Mouse (Mus musculus): ENCODE measurements around the gene Mapk11.

Mapk11 gene

GRCm38 (mm10) chr15:89104425-89104824 is 45.0 kb downstream of the Mapk11 start:
- no peak for DNase-seq (ENCODE audit: low read depth, low spot score)

- DNase-seq (ENCODE audit: low read depth, low spot score) = no peak
Observed at GRCm38 (mm10) chr15:89103921-89104320, 45.5 kb downstream of the Mapk11 start.

- no peak for DNase-seq (ENCODE audit: low read depth, low spot score)
Observed at GRCm38 (mm10) chr15:89102646-89103045, 46.8 kb downstream of the Mapk11 start.

GRCm38 (mm10) chr15:89100823-89101222 is 48.6 kb downstream of the Mapk11 start:
- no peak for DNase-seq (ENCODE audit: low read depth, low spot score)

GRCm38 (mm10) chr15:89098616-89099015 is 50.8 kb downstream of the Mapk11 start:
- no peak for DNase-seq (ENCODE audit: low read depth, low spot score)

GRCm38 (mm10) chr15:89097450-89097849 is 52.0 kb downstream of the Mapk11 start:
- no peak for DNase-seq (ENCODE audit: low read depth, low spot score)
